Mouse (Mus musculus): ENCODE data around the gene Cdkl1. TPM values are rescaled to one million over a fixed set of nuclear protein-coding genes. Genes with fewer than 3 reads are reported as not detected.

The Cdkl1 gene
- polyA plus RNA-seq, 1 experiment, result not detected

DNA sequence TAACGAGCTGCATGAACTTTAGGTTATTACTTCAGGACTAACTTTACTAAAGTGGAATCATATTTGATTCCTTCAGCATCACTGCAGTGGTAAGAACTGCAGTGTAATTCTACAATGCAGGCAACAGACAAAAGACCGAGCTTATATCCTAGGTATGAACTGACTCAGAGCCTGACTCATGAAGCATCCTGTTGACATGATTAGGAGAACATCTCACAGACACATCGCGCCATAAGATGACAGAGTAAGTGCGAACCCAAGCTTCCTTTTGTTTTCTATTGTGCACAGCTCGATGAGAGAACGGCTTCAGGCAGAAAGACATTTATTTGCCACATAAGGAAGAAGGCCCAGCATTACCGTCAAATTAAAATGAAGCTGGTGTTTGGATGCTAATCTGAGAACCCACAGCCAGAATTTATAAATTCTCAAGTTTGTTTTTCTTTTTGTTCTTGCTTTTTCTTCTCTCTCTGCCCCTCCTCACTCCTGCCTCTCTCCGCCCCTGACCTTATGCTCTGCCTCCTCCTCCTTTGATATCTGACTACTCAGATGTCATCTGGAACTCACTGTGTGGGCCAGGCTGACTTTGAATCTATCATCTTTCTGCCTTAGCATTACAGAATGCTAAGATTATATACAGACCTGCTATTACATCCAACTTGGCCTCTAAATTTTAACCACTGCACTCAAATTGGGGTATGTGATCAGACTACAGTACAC, 34.0 kb upstream of the Cdkl1 start:
- H3ac ChIP-seq (ENCODE audit: control insufficient read depth, insufficient read length, low read depth), result no peak overlapping the region
- no peaks in the 10 kb centered on the region for H3K79me2 ChIP-seq (ENCODE audit: control insufficient read depth, insufficient read depth)
- no peaks in the 10 kb centered on the region for H3K79me3 ChIP-seq (ENCODE audit: low read depth)
- TF ChIP-seq USF1 (IDR thresholded peaks at IDR 0.05; ENCODE audit: low read depth) (no peak), MYOD1 (IDR thresholded peaks at IDR 0.05; ENCODE audit: control insufficient read depth, insufficient read length, low read depth) (no peak), MAX (IDR thresholded peaks at IDR 0.05) (no peak), CTCF (IDR thresholded peaks at IDR 0.05; ENCODE audit: control insufficient read depth, insufficient read depth, insufficient read length) (no peak), MYOG (IDR thresholded peaks at IDR 0.05; ENCODE audit: control insufficient read depth, extremely low read depth, insufficient read length) (no peak), FOSL1 (IDR thresholded peaks at IDR 0.05; ENCODE audit: insufficient read depth, low read length, poor library complexity, severe bottlenecking) (no peak), CEBPB (IDR thresholded peaks at IDR 0.05; ENCODE audit: low read depth) (no peak)
- H3K36me3 ChIP-seq (ENCODE audit: control insufficient read depth, insufficient read depth), result peaks cover 71% of the 10 kb centered on the region
- H3K4me3 ChIP-seq (ENCODE audit: insufficient read depth, poor library complexity, severe bottlenecking), result no peak overlapping the region
- H3K27me3 ChIP-seq (ENCODE audit: control insufficient read depth, insufficient read depth, insufficient read length), result no peaks in the 10 kb centered on the region

DNA sequence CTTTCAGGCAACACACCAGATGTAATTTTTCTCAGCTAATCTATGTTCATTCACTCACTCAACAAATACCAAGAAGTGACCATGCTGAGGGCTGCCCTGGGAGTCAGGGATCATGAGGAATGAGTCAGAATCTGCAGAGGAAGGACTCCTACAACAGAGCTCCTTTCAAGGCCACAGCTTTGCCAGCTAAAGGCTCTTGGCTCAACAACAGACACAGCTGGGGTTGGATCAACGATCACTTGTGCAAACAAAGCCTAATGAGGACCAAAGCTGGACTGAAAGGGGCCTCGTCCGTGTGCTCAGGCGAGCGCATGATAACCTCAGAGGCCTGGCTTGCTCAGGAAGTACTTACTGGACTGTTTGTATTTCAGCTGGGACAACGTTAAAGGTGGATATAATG, 23.2 kb upstream of the Cdkl1 start:
- no peak overlapping the region for H3ac ChIP-seq (ENCODE audit: control insufficient read depth, insufficient read length, low read depth)
- H3K27me3 ChIP-seq (ENCODE audit: control insufficient read depth, insufficient read depth, insufficient read length), result no peaks in the 10 kb centered on the region
- H3K36me3 ChIP-seq (ENCODE audit: control insufficient read depth, insufficient read depth), result peaks cover 62% of the 10 kb centered on the region
- no peaks in the 10 kb centered on the region for H3K79me2 ChIP-seq (ENCODE audit: control insufficient read depth, insufficient read depth)
- H3K79me3 ChIP-seq (ENCODE audit: low read depth), result no peaks in the 10 kb centered on the region
- TF ChIP-seq USF1 (IDR thresholded peaks at IDR 0.05; ENCODE audit: low read depth) (no peak), MYOD1 (IDR thresholded peaks at IDR 0.05; ENCODE audit: control insufficient read depth, insufficient read length, low read depth) (no peak), CEBPB (IDR thresholded peaks at IDR 0.05; ENCODE audit: low read depth) (no peak), MYOG (IDR thresholded peaks at IDR 0.05; ENCODE audit: control insufficient read depth, extremely low read depth, insufficient read length) (no peak), FOSL1 (IDR thresholded peaks at IDR 0.05; ENCODE audit: insufficient read depth, low read length, poor library complexity, severe bottlenecking) (no peak), MAX (IDR thresholded peaks at IDR 0.05) (no peak)
- H3K4me3 ChIP-seq (ENCODE audit: insufficient read depth, poor library complexity, severe bottlenecking), result no peak overlapping the region

DNA sequence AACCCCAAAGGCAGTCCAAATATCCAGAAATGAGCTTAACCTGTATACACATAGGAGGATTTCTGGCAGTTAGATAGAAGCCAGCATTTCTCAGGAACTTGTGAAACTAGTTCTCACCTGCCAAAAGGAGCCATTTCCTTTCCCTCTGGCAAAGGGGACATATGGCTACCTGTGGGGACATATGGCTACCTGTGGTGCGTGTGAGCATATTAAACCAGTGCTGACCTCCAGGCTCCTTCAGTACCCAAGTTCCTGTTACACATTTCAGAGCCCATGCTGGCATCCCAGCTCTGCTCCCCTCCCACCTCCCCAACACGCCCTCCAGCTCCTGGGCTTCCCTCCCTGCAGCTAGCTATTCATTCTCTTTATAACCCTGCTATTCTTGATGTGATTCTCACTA, 22.5 kb upstream of the Cdkl1 start:
- TF ChIP-seq FOSL1 (IDR thresholded peaks at IDR 0.05; ENCODE audit: insufficient read depth, low read length, poor library complexity, severe bottlenecking) (no peak), USF1 (IDR thresholded peaks at IDR 0.05; ENCODE audit: low read depth) (no peak), MYOG (IDR thresholded peaks at IDR 0.05; ENCODE audit: control insufficient read depth, extremely low read depth, insufficient read length) (no peak), MYOD1 (IDR thresholded peaks at IDR 0.05; ENCODE audit: control insufficient read depth, insufficient read length, low read depth) (no peak), MAX (IDR thresholded peaks at IDR 0.05) (no peak), CTCF (IDR thresholded peaks at IDR 0.05; ENCODE audit: control insufficient read depth, insufficient read depth, insufficient read length) (no peak), CEBPB (IDR thresholded peaks at IDR 0.05; ENCODE audit: low read depth) (no peak)
- Histone ChIP-seq H3K79me3 (ENCODE audit: low read depth) (no peaks in the 10 kb centered on the region), H3K79me2 (ENCODE audit: control insufficient read depth, insufficient read depth) (no peaks in the 10 kb centered on the region), H3K4me3 (ENCODE audit: insufficient read depth, poor library complexity, severe bottlenecking) (no peak overlapping the region), H3K36me3 (ENCODE audit: control insufficient read depth, insufficient read depth) (peaks cover 67% of the 10 kb centered on the region), H3ac (ENCODE audit: control insufficient read depth, insufficient read length, low read depth) (no peak overlapping the region), H3K27me3 (ENCODE audit: control insufficient read depth, insufficient read depth, insufficient read length) (no peaks in the 10 kb centered on the region)

DNA sequence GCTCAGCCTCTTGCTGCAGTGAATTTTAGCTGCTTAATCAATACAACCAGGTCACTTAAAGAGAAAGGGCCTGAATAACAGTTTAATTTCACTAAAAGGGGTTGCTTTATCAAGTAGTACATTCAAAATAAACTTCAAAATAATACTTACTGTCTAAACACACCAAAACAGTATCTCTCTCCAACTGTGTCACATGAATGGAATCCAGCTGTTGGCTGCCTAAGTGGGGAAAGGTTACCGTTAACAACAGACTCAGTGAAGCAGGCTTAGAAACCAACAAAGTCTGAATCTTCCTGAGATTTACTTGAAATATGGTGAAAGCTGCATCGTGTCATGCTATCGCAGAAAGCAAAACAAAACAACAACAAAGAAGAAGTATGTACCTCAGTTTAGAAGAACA, 21.9 kb upstream of the Cdkl1 start:
- H3K79me2 ChIP-seq (ENCODE audit: control insufficient read depth, insufficient read depth), result no peaks in the 10 kb centered on the region
- H3K36me3 ChIP-seq (ENCODE audit: control insufficient read depth, insufficient read depth), result peaks cover 63% of the 10 kb centered on the region
- H3ac ChIP-seq (ENCODE audit: control insufficient read depth, insufficient read length, low read depth), result no peak overlapping the region
- TF ChIP-seq USF1 (IDR thresholded peaks at IDR 0.05; ENCODE audit: low read depth) (no peak), MYOD1 (IDR thresholded peaks at IDR 0.05; ENCODE audit: control insufficient read depth, insufficient read length, low read depth) (no peak), FOSL1 (IDR thresholded peaks at IDR 0.05; ENCODE audit: insufficient read depth, low read length, poor library complexity, severe bottlenecking) (no peak), MYOG (IDR thresholded peaks at IDR 0.05; ENCODE audit: control insufficient read depth, extremely low read depth, insufficient read length) (no peak), MAX (IDR thresholded peaks at IDR 0.05) (no peak), CTCF (IDR thresholded peaks at IDR 0.05; ENCODE audit: control insufficient read depth, insufficient read depth, insufficient read length) (no peak), CEBPB (IDR thresholded peaks at IDR 0.05; ENCODE audit: low read depth) (no peak)
- H3K79me3 ChIP-seq (ENCODE audit: low read depth), result no peaks in the 10 kb centered on the region
- no peak overlapping the region for H3K4me3 ChIP-seq (ENCODE audit: insufficient read depth, poor library complexity, severe bottlenecking)
- H3K27me3 ChIP-seq (ENCODE audit: control insufficient read depth, insufficient read depth, insufficient read length), result no peaks in the 10 kb centered on the region

DNA sequence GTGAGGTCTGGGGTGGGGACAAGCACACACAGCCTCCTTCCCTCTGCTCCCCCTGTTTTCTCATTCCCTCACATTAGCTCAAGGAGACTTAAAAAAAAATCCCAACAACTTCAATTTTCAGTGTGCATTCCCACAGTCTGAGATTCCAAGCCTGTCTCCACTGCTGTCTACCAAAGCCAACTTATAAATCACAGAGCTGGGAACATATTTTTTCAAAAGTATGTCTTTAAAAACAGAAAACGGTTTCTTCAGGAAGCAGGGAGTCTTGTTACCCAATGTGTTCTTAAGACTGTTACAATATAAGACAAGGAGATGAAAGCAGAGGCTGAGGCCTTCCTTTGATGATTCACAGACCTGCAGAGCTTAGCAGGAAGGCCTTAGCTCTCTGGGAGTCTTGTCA, 20.9 kb upstream of the Cdkl1 start:
- Histone ChIP-seq H3K27me3 (ENCODE audit: control insufficient read depth, insufficient read depth, insufficient read length) (no peaks in the 10 kb centered on the region), H3K79me3 (ENCODE audit: low read depth) (no peaks in the 10 kb centered on the region), H3K36me3 (ENCODE audit: control insufficient read depth, insufficient read depth) (peaks cover 66% of the 10 kb centered on the region), H3K4me3 (ENCODE audit: insufficient read depth, poor library complexity, severe bottlenecking) (no peak overlapping the region), H3K79me2 (ENCODE audit: control insufficient read depth, insufficient read depth) (no peaks in the 10 kb centered on the region), H3ac (ENCODE audit: control insufficient read depth, insufficient read length, low read depth) (no peak overlapping the region)
- TF ChIP-seq FOSL1 (IDR thresholded peaks at IDR 0.05; ENCODE audit: insufficient read depth, low read length, poor library complexity, severe bottlenecking) (no peak), MYOG (IDR thresholded peaks at IDR 0.05; ENCODE audit: control insufficient read depth, extremely low read depth, insufficient read length) (no peak), CTCF (IDR thresholded peaks at IDR 0.05; ENCODE audit: control insufficient read depth, insufficient read depth, insufficient read length) (no peak), MAX (IDR thresholded peaks at IDR 0.05) (no peak), USF1 (IDR thresholded peaks at IDR 0.05; ENCODE audit: low read depth) (no peak), MYOD1 (IDR thresholded peaks at IDR 0.05; ENCODE audit: control insufficient read depth, insufficient read length, low read depth) (no peak), CEBPB (IDR thresholded peaks at IDR 0.05; ENCODE audit: low read depth) (no peak)

Data from C2C12 (cell line).